Mouse (Mus musculus) common myeloid progenitor, adult 5-6 weeks (primary cell): ENCODE measurements at regions not wholly inside any gene's neighbourhood (a gene's known extent, or its start where the extent isn't known, plus 50 kb on each side); places are given as distances from the start of the nearest gene placed in this dataset.
A peak's percentile ranks its signal among the peaks of the same experiment; 100 is the strongest.
"Not testable (repeated sequence)": the region's sequence is repeated elsewhere in the genome, so short reads cannot be mapped to it uniquely, and the experiment has no call there.

Experiments used
- ATAC-seq: replicated peaks from 2 replicates; pipeline ENCODE4 v1.8.0; 2016; ENCODE audit warnings: low read depth, mild to moderate bottlenecking, moderate TSS enrichment, inconsistent platforms; ENCODE audit not compliant: poor library complexity, severe bottlenecking

GRCm38 (mm10) chr7:77200903-77201302, 971.2 kb downstream of the Agbl1 start:
- ATAC-seq: not testable (repeated sequence)

GRCm38 (mm10) chr7:77205604-77206003, 975.9 kb downstream of the Agbl1 start:
- no peak for ATAC-seq

GRCm38 (mm10) chr7:77249391-77249790, 1019.7 kb downstream of the Agbl1 start:
- ATAC-seq: no peak

- ATAC-seq: no peak
Observed at GRCm38 (mm10) chr7:77287657-77288056, 1058.0 kb downstream of the Agbl1 start.

GRCm38 (mm10) chr7:77294984-77295642, 1065.4 kb downstream of the Agbl1 start:
- ATAC-seq: no peak

GRCm38 (mm10) chr7:77303227-77303626, 1073.5 kb downstream of the Agbl1 start:
- ATAC-seq: no peak

- ATAC-seq: no peak
Observed at GRCm38 (mm10) chr7:77303935-77304334, 1074.2 kb downstream of the Agbl1 start.

GRCm38 (mm10) chr7:77305471-77305870, 1075.8 kb downstream of the Agbl1 start:
- no peak for ATAC-seq

- ATAC-seq: no peak
Observed at GRCm38 (mm10) chr7:77311661-77312060, 1082.0 kb downstream of the Agbl1 start.

- ATAC-seq: no peak
Observed at GRCm38 (mm10) chr7:77325140-77325539, 1095.5 kb downstream of the Agbl1 start.

GRCm38 (mm10) chr7:77326836-77327235, 1097.1 kb downstream of the Agbl1 start:
- 0 out of 2 replicates have a peak, but pooled peaks have one; percentile 45 for ATAC-seq

- no peak for ATAC-seq
Observed at GRCm38 (mm10) chr7:77327516-77327915, 1097.8 kb downstream of the Agbl1 start.

GRCm38 (mm10) chr7:77338630-77339029, 1108.9 kb downstream of the Agbl1 start:
- no peak for ATAC-seq
